Mouse (Mus musculus): ENCODE measurements at regions not wholly inside any gene's neighbourhood (a gene's known extent, or its start where the extent isn't known, plus 50 kb on each side); places are given as distances from the start of the nearest gene placed in this dataset.

DNA sequence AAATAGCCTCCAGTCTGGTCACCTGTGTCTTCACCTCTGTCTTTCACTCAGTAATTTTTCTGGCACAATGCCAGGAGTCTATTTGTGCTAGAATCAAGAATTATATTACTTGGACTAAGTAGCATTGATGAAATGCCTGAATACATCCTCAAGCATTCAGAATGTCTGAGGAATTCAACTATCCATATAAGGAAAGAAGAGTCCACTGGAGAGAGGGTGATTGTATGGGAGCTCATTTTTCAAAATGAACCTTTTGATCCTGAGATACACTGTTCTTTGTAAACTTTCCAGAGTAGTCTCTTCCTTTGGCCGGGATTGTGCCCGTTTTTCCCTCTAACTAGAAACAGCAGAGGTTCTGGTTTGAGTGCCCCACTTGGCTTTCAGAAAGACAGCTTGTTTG, 367.0 kb upstream of the Kif18a start:
- no peak for DNase-seq (ENCODE audit: low spot score)

DNA sequence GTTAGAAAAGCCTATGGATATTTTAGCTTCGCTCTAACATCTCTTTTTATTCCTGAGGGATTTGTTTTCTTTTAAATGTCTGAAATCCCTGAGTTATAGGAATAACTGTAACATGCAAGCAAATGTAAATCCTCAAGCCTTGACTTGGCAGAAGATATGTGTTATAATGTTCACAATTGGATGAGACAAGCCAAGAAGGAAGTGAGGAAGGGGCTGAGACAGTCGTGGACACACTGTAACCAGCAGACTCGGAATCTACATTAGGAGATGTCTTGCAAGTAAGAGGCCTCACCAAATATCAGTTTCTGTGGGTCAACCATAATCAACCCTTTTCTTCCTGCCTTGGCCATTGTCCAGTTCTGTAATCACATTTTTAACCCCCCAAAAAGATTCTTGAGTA, 366.6 kb upstream of the Kif18a start:
- DNase-seq (ENCODE audit: low spot score) = no peak

DNA sequence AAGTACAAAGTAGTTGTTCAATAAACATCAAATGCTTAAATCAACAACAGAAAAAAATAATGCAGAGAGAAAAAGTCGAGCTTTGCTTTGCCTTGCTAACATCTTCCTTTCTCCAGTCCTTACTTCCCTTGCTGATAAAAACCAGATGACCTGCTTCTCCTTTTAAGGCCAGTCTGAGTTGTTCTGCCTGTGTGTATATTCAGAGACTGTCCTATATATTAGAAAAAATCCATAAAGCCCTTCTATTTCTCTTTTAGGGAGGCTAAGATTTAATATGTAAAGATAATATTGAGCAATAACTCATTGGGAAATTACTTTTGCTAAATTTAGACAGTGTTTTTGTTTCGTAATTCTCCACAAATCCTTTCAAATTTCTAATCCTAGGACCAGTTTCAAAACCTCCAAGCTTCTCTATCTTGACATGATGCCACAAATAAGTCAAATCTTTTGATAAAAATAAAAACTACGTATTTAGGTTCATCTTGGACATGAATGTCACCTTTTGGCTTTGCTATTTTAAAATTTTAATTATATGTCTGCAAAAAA, 361.0 kb upstream of the Kif18a start:
- DNase-seq (ENCODE audit: low spot score) = no peak

DNA sequence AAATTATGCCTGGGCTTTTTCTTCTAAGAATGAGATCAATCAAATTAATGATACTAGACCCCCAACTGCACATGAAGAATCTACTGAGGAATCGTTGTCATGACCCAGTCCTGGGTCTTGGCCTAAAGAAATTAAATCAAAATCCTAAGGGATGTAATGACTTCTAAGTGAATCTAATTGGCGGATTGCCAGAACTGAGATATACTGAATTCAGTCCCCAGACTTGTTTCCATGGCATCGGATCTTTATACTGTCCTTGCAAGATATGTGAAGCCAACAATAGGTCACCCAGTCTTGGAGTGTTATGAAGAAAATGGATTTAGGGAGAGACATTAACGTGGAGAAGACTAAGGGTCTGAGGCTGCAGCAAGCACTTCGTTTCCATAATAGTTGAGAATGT, 360.4 kb upstream of the Kif18a start:
- DNase-seq (ENCODE audit: low spot score) = no peak

DNA sequence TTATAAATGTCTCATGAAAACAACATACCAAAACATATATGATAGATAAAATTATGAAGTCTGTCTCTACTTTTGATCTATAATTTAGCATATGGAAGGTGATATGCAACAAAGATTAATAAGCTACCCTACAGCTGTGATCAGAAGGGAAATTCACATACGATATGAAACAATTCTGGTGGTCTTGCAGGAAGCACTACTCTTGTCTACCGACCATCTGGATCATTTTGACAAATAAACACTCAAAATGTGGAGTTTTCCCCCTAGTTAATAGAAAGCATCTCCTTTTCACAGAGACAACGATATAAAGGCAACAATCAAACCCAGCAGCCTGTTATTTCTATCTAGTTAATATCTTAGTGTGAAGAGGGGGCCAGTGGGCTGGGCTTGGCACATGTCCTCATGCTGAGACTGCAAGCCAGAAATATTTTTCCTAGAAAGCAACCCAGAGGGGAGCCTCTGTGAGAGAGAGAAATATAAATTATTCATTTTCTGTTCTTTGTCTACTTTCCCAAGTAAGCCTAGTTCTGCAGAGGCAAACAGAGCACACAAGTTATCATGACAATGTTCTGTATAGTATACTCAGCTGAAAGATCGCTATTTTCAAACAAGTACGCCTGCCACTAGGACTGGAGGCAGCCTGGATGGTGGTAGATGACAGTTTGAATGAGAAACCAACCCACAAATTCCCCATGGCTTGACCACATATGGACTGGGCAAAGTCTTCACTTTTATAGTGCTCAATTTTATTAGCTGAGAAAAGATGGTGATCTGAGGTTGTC, 344.4 kb upstream of the Kif18a start:
- DNase-seq (ENCODE audit: low spot score) = no peak

DNA sequence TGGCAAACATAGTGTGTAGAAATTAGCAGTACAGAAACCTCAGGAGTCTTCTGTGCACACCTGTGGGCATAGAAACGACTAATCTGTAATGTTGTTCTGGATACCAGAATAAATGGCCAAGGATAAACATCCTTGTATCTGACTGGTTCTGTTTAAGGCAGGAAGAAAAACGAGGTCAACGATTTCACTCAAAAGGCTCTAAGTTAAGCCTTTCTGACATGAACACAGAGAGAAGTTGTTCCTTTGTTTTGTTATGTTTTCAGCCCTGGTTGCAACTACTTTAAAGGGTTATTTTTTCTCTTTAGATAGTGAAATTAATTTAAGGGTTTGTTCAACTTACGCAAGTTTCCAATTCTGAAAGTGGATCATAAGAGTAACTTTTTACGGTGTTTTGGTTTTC, 299.6 kb upstream of the Kif18a start:
- DNase-seq (ENCODE audit: low spot score) = no peak

DNA sequence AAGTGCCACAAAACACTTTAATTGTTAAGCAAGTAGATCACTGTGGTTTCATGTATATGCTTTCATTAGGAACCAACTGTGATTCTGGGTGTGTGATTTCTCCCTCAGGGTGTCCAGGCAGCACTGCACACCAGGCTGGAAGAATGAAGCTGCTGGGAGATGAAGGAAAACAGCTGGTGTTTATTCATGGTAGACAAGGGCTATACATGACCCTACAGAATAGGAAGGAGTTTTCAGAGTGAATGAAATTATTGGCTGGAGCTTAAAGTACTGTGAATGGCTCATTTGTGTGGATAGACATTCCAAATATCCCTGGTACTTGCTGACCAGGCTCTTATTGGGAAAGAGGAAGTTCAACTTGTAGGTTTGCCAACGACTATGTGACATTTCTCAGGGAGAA, 264.3 kb upstream of the Kif18a start:
- DNase-seq (ENCODE audit: low spot score) = no peak

DNA sequence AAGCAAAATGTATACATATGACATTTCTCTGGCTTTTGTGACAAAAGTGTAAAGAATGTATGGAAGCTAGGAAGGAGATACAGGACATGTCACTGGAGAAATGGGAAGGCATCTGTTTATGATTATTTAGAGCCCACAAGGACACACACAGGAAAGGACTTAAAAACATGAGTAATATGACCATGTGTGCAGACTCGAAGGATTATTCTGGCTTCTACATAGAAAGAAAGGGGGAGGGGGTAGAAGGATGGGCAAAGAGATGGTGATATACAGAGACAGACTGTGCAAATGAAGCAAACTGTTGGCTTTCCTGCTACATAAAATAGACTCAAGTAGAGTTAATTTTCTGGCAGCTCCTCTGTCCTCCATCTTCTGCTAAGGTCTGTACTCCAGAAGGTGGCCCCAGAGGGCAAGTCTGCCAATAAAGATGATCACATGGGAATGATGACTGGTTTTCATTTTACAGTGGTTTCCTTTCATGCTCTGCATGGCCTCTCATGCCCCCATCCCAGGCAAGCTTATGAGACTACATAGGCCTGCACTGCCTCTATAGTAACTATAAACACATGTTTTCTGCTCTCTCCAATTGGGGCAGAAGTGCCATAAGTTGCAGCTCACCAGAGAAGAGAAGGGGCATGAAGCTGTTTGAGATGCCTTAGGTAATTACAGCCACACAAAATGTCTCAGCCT, 263.4 kb upstream of the Kif18a start:
- no peak for DNase-seq (ENCODE audit: low spot score)

DNA sequence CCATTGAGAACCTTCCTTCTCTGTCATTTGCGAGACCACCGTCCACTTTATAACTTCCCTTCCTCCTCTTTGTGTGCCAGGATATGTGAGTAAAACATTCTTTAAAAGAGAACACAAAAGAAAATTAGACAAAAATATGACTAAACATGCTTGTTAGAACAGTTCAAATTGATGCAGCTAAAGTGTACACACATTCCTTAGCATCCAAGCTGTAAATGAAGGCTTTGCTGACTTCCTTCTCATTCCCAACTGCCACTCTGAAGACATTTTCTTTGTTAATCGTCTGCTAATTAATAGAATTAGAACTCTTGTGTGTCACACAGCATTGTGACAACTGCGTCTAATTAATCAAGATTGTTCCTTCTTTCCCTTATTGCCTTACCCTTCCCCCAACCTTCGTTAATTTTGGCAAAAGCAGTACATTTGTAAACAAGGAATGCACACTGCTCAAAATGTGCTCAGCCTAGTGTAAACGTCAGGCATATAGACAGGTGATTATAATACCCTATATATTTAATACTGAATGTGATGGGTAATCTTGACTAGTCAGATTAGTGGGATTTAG, 242.3 kb upstream of the Kif18a start:
- DNase-seq (ENCODE audit: low spot score) = no peak
